In the genomic region with DNA sequence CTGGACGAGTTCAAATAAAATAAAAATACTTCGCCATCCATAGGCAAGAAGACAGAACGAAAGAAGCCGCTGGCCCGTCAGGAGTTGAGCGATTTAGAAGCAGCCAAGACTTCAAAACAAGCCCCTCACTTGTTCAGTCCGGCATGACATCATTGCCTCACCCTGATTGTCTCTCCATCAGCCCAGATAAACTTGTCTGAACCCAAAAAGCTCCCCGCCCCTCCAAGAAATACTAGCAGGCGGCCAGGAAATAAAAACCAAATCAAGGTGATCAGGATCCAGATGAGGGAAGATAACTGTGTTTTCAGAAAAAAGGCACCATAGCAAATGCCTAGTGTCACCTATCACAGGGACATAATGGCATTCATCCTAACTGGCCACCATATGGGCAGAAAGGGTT, we compare ENCODE assay signal across 22 mouse cellular contexts. TPM values are rescaled to one million over a fixed set of nuclear protein-coding genes. Genes with fewer than 3 reads are reported as not detected.
DNase-seq lines count a peak whose midpoint lies in the region; ATAC-seq and TF ChIP-seq lines count a peak whose summit lies in the region.
"Had no signal": no experiment of that assay in that cellular context is flagged by ENCODE, and none has a peak within 500 bp of the region (broad histone marks: within the 10 kb centered on the region; RNA-seq: fewer than 3 reads in every experiment).

No protein-coding gene starts in this region.

- H3K27ac ChIP-seq in heart, embryonic 13.5 days (replicated peaks): peak overlapping the region; percentile 17; the same call in 1 of the 2 replicates
- peak overlapping the region; percentile 55; the same call in 1 of the 2 replicates for H3K27ac ChIP-seq in lung, embryonic 15.5 days
- peak overlapping the region; percentile 57 for H3K27ac ChIP-seq in bone marrow macrophage, adult 2 months (ENCODE audit: insufficient read depth, low read depth, low read length)
- H3K27ac ChIP-seq: midbrain, embryonic 12.5 days; neural tube, embryonic 12.5 days had no signal

- no peak for TF ChIP-seq CTCF in bone marrow macrophage, adult 2 months (IDR thresholded peaks at IDR 0.05; ENCODE audit: low read depth, low read length)

- 63% methylated on average over 9 of the region's 9 CpGs for WGBS in heart, embryonic 13.5 days
- WGBS in lung, embryonic 15.5 days: 77% methylated on average over 9 of the region's 9 CpGs

- TF ChIP-seq POLR2A in bone marrow macrophage, adult 2 months (IDR thresholded peaks at IDR 0.05; ENCODE audit: borderline replicate concordance, low read depth, low read length): no peak
- TF ChIP-seq POLR2A in myocyte (IDR thresholded peaks at IDR 0.05; ENCODE audit: insufficient read length, low read depth): no peak

- no peaks in the 10 kb centered on the region for H3K27me3 ChIP-seq in heart, embryonic 13.5 days (replicated peaks)
- no peaks in the 10 kb centered on the region for H3K27me3 ChIP-seq in lung, embryonic 15.5 days
- no peaks in the 10 kb centered on the region for H3K27me3 ChIP-seq in myocyte (ENCODE audit: control insufficient read depth, insufficient read depth, insufficient read length)
- H3K27me3 ChIP-seq: midbrain, embryonic 12.5 days; neural tube, embryonic 12.5 days had no signal

- no peak for ATAC-seq in heart, embryonic 13.5 days (ENCODE audit: extremely low read depth, insufficient number of reproducible peaks, low FRiP score, low TSS enrichment)
- ATAC-seq in lung, embryonic 15.5 days (ENCODE audit: borderline replicate concordance, extremely low read depth, low FRiP score, low TSS enrichment): no peak
- ATAC-seq: hindbrain, embryonic 16.5 days had no signal

- DNase-seq in heart, postnatal 4 days: no peak
- DNase-seq in lung, postnatal 14 days: no peak
- no peak for DNase-seq in right cerebral cortex, adult 2 months (ENCODE audit: low spot score in 2 of 2)
- DNase-seq: cerebellum, adult 11 months; cerebellum, postnatal 14 days had no signal

- H3K4me3 ChIP-seq in heart, embryonic 13.5 days: no peak overlapping the region
- H3K4me3 ChIP-seq in lung, embryonic 15.5 days: no peak overlapping the region
- peak overlapping the region; percentile 28; the same call in 1 of the 2 replicates for H3K4me3 ChIP-seq in bone marrow macrophage, adult 2 months (ENCODE audit: insufficient read depth, low read length)
- H3K4me3 ChIP-seq in myocyte: no peak overlapping the region
- H3K4me3 ChIP-seq: midbrain, embryonic 12.5 days; neural tube, embryonic 12.5 days had no signal

- no peaks in the 10 kb centered on the region for H3K9me3 ChIP-seq in heart, embryonic 13.5 days
- no peaks in the 10 kb centered on the region for H3K9me3 ChIP-seq in lung, embryonic 15.5 days
- H3K9me3 ChIP-seq: midbrain, embryonic 12.5 days; neural tube, embryonic 12.5 days had no signal

- H3ac ChIP-seq in myocyte (ENCODE audit: control insufficient read depth, insufficient read length): no peak overlapping the region

- no peak overlapping the region for H3K9ac ChIP-seq in heart, embryonic 13.5 days
- H3K9ac ChIP-seq in lung, embryonic 15.5 days: no peak overlapping the region
- H3K9ac ChIP-seq: midbrain, embryonic 12.5 days; neural tube, embryonic 12.5 days had no signal

- no peak overlapping the region for H3K4me2 ChIP-seq in heart, embryonic 13.5 days
- H3K4me2 ChIP-seq in lung, embryonic 15.5 days: no peak overlapping the region
- peak overlapping the region; percentile 50 for H3K4me2 ChIP-seq in myocyte (ENCODE audit: low read depth)
- H3K4me2 ChIP-seq: midbrain, embryonic 12.5 days; neural tube, embryonic 12.5 days had no signal

- H3K36me3 ChIP-seq in heart, embryonic 13.5 days: no peaks in the 10 kb centered on the region
- no peaks in the 10 kb centered on the region for H3K36me3 ChIP-seq in lung, embryonic 15.5 days
- H3K36me3 ChIP-seq in myocyte (ENCODE audit: control insufficient read depth, insufficient read depth): no peaks in the 10 kb centered on the region
- H3K36me3 ChIP-seq: midbrain, embryonic 12.5 days; neural tube, embryonic 12.5 days had no signal

- no peaks in the 10 kb centered on the region for H3K79me2 ChIP-seq in myocyte (ENCODE audit: control insufficient read depth, insufficient read depth)

- H3K4me1 ChIP-seq in heart, embryonic 13.5 days: peaks cover 13% of the 10 kb centered on the region
- H3K4me1 ChIP-seq in lung, embryonic 15.5 days: peaks cover 18% of the 10 kb centered on the region
- H3K4me1 ChIP-seq in bone marrow macrophage, adult 2 months (ENCODE audit: control insufficient read depth, insufficient read depth, low read length): peaks cover 27% of the 10 kb centered on the region
- H3K4me1 ChIP-seq: midbrain, embryonic 12.5 days; neural tube, embryonic 12.5 days had no signal

TF ChIP-seq in myocyte, 11 proteins besides CTCF, POLR2A, EP300 and RAD21:
- no peak for TF ChIP-seq MAX (IDR thresholded peaks at IDR 0.05; ENCODE audit: low read depth)
- no peak for TF ChIP-seq REST (IDR thresholded peaks at IDR 0.05; ENCODE audit: insufficient read depth, insufficient read length)
- no peak for TF ChIP-seq POLR2AphosphoS2 (IDR thresholded peaks at IDR 0.05; ENCODE audit: insufficient read length, low read depth)
- TF ChIP-seq MYOD1 (IDR thresholded peaks at IDR 0.05; ENCODE audit: control insufficient read depth in 1 of 3, insufficient read length in 2 of 3, low read depth in 2 of 3): no peak
- no peak for TF ChIP-seq CEBPB (IDR thresholded peaks at IDR 0.05; ENCODE audit: insufficient read depth, poor library complexity, severe bottlenecking)
- no peak for TF ChIP-seq TCF3 (IDR thresholded peaks at IDR 0.05; ENCODE audit: insufficient read length, low read depth)
- TF ChIP-seq USF1 (IDR thresholded peaks at IDR 0.05; ENCODE audit: low read depth): no peak
- TF ChIP-seq SRF (IDR thresholded peaks at IDR 0.05; ENCODE audit: control insufficient read depth, insufficient read length, low read depth): no peak
- TF ChIP-seq TCF12 (IDR thresholded peaks at IDR 0.05; ENCODE audit: insufficient read depth, poor library complexity, severe bottlenecking): no peak
- TF ChIP-seq MYOG (IDR thresholded peaks at IDR 0.05; ENCODE audit: control insufficient read depth in 1 of 3, insufficient read depth in 1 of 3, insufficient read length in 2 of 3, low read depth in 2 of 3): no peak
- no peak for TF ChIP-seq E2F4 (IDR thresholded peaks at IDR 0.05; ENCODE audit: insufficient read depth)

RNA-seq across cellular contexts. Expression of a gene that starts 0.4 kb away (rescaled TPM):
- polyA plus RNA-seq in heart, embryonic 13.5 days (2015; fragmentation: Nextera tagmentation; extraction: Ambion mirVana): 56.7 and 61.6 TPM in 2 replicates
- 10 to 100 TPM; 57.9 to 66.3 TPM for total RNA-seq in heart, postnatal 4 days (2021)
- 72.8 and 77.1 TPM in 2 replicates for polyA plus RNA-seq in lung, embryonic 15.5 days (2015; fragmentation: Nextera tagmentation; extraction: Ambion mirVana)
- 63.4 and 64.6 TPM in 2 replicates for polyA plus RNA-seq in bone marrow macrophage, adult 2 months (2012; ENCODE audit: insufficient read depth, insufficient read length, missing spikeins)
- polyA plus RNA-seq in myocyte (2012; fragmentation: generic; extraction: Trizol): 36.7 TPM

RNA-seq across cellular contexts. Expression of a gene that starts 17.1 kb away (rescaled TPM):
- 0.14 and 0.15 TPM in 2 replicates for polyA plus RNA-seq in heart, embryonic 13.5 days (2015; fragmentation: Nextera tagmentation; extraction: Ambion mirVana)
- under 1 TPM; 0.21 to 0.32 TPM for total RNA-seq in heart, postnatal 4 days (2021)
- polyA plus RNA-seq in lung, embryonic 15.5 days (2015; fragmentation: Nextera tagmentation; extraction: Ambion mirVana): 0.16 TPM in 2 replicates
- polyA plus RNA-seq in bone marrow macrophage, adult 2 months (2012; ENCODE audit: insufficient read depth, insufficient read length, missing spikeins): not detected in 2 replicates
- not detected for polyA plus RNA-seq in myocyte (2012; fragmentation: generic; extraction: Trizol)
- total RNA-seq: gastrocnemius, adult 18-20 months; granulocyte monocyte progenitor cell, adult 5-6 weeks; layer of hippocampus, postnatal 14 days; left cerebral cortex, postnatal 25 days; monocyte, adult 5-6 weeks had no signal
- polyA plus RNA-seq: large intestine, adult 2 months had no signal

RNA-seq across cellular contexts. Expression of a gene that starts 30.1 kb away (rescaled TPM):
- 640 and 686 TPM in 2 replicates for polyA plus RNA-seq in heart, embryonic 13.5 days (2015; fragmentation: Nextera tagmentation; extraction: Ambion mirVana)
- 100 to 1,000 TPM; 896 to 908 TPM for total RNA-seq in heart, postnatal 4 days (2021)
- 880 and 922 TPM in 2 replicates for polyA plus RNA-seq in lung, embryonic 15.5 days (2015; fragmentation: Nextera tagmentation; extraction: Ambion mirVana)
- 2,262 and 2,432 TPM in 2 replicates for polyA plus RNA-seq in bone marrow macrophage, adult 2 months (2012; ENCODE audit: insufficient read depth, insufficient read length, missing spikeins)
- 695 TPM for polyA plus RNA-seq in myocyte (2012; fragmentation: generic; extraction: Trizol)

RNA-seq across cellular contexts. Expression of a gene that starts 55.6 kb away (rescaled TPM):
- not detected in 2 replicates for polyA plus RNA-seq in heart, embryonic 13.5 days (2015; fragmentation: Nextera tagmentation; extraction: Ambion mirVana)
- total RNA-seq in heart, postnatal 4 days (2021): not detected
- not detected in 2 replicates for polyA plus RNA-seq in lung, embryonic 15.5 days (2015; fragmentation: Nextera tagmentation; extraction: Ambion mirVana)
- polyA plus RNA-seq in bone marrow macrophage, adult 2 months (2012; ENCODE audit: insufficient read depth, insufficient read length, missing spikeins): not detected in 2 replicates
- polyA plus RNA-seq in myocyte (2012; fragmentation: generic; extraction: Trizol): not detected
- total RNA-seq: gastrocnemius, adult 18-20 months; granulocyte monocyte progenitor cell, adult 5-6 weeks; heart, postnatal 10 days; liver, adult 2 months; monocyte, adult 5-6 weeks had no signal
- polyA plus RNA-seq: embryonic facial prominence, embryonic 14.5 days; kidney, embryonic 16.5 days; large intestine, adult 2 months; liver, adult 2 months; neural tube, embryonic 12.5 days had no signal
